Mouse (Mus musculus) cortical plate, adult 2 months (tissue): ENCODE measurements around the gene Cant1.

ENCODE experiments used
- CTCF ChIP-seq: fragments of 200-500 bp; IDR thresholded peaks from 2 replicates; pipeline ENCODE4 v1.5.1; 2011; ENCODE audit warnings: mild to moderate bottlenecking, control low read depth, low read length; ENCODE audit not compliant: insufficient read depth; ENCODE audit errors: extremely low read depth
- POLR2A ChIP-seq: fragments of 200-500 bp; IDR thresholded peaks from 2 replicates; pipeline ENCODE4 v1.6.1; 2011; ENCODE audit warnings: mild to moderate bottlenecking, low read length, control low read depth; ENCODE audit not compliant: insufficient read depth; ENCODE audit errors: extremely low read depth

GRCm38 (mm10) chr11:118448385-118448784 is 29.5 kb upstream of the Cant1 start:
- TF ChIP-seq POLR2A (no peak), CTCF (no peak)
